In the genomic region with DNA sequence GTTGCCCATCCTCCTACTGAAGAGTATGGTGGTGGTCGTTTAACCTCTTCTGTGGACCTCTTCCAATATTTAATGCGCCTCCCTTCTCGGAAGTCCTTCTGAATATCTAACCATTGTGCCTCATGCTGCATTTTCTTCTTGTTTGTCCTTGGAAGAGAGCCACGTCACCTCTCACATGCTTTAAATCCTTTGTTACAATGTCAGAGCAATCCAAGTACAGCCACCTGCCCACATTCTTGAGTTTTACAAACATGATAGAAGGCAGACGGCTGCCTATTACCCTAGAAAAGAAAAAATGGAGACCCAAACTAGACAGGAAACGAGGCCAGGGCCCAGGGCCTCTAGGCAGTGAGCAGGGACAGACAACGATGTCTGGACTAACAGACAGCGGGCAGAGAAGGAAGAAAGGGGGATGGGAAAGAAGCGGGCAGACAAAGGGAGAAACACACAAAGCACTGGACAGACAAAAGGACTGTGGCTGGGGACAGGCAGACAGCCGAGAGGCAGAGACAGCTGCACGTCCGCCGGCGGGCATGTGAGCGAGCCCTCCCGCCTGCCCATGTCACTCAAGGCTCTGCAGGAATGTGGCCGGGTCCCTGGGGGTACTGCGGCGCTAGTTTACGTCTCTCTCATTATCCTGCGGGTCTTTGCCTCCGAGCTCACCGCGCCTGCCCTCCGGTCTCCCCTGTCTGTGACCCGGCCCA, we compare ENCODE assay signal across 8 mouse cellular contexts. TPM values are rescaled to one million over a fixed set of nuclear protein-coding genes. Genes with fewer than 3 reads are reported as not detected.
A peak's percentile ranks its signal among the peaks of the same experiment; 100 is the strongest.
DNase-seq lines count a peak whose midpoint lies in the region; ATAC-seq and TF ChIP-seq lines count a peak whose summit lies in the region.

No protein-coding gene starts in this region.

- ATAC-seq in kidney, embryonic 14.5 days (ENCODE audit: low FRiP score, low TSS enrichment): no peak
- ATAC-seq in hindbrain, embryonic 16.5 days: no peak

- peak overlapping the region; percentile 52 for H3K4me3 ChIP-seq in kidney, embryonic 14.5 days (ENCODE audit: low read length)
- H3K4me3 ChIP-seq in hindbrain, embryonic 16.5 days (ENCODE audit: low read length): peak overlapping the region; percentile 53
- H3K4me3 ChIP-seq in myocyte: peak overlapping the region; percentile 48

- H3K79me2 ChIP-seq in myocyte (ENCODE audit: control insufficient read depth, insufficient read depth): no peaks in the 10 kb centered on the region

- peak overlapping the region; percentile 39 for H3ac ChIP-seq in myocyte (ENCODE audit: control insufficient read depth, insufficient read length)

- DNase-seq in kidney, postnatal 36 days: no peak
- DNase-seq in embryo, embryonic 10.5 days (ENCODE audit: low spot score): peak; percentile 75
- DNase-seq in adrenal gland, postnatal 36 days: no peak
- DNase-seq in c-Kit-positive CD71-positive TER-119-positive erythroid progenitor cells, embryonic 14.5 days (ENCODE audit: low spot score): no peak
- DNase-seq in left cerebral cortex, postnatal 25 days (ENCODE audit: low spot score in 2 of 2): no peak

- no peaks in the 10 kb centered on the region for H3K36me3 ChIP-seq in kidney, embryonic 14.5 days (ENCODE audit: control insufficient read depth, insufficient read depth, low read length)
- no peaks in the 10 kb centered on the region for H3K36me3 ChIP-seq in hindbrain, embryonic 16.5 days (ENCODE audit: control insufficient read depth, insufficient read depth, low read length)
- no peaks in the 10 kb centered on the region for H3K36me3 ChIP-seq in myocyte (ENCODE audit: control insufficient read depth, insufficient read depth)

- peak overlapping the region; percentile 63 for H3K9ac ChIP-seq in kidney, embryonic 14.5 days (ENCODE audit: low read depth, low read length)
- peak overlapping the region; percentile 67 for H3K9ac ChIP-seq in hindbrain, embryonic 16.5 days (ENCODE audit: low read depth, low read length)

- H3K27ac ChIP-seq in kidney, embryonic 14.5 days (ENCODE audit: low read depth, low read length): peak overlapping the region; percentile 64
- H3K27ac ChIP-seq in hindbrain, embryonic 16.5 days (ENCODE audit: low read depth, low read length): no peak overlapping the region; the same call in 1 of the 2 replicates

- no peaks in the 10 kb centered on the region for H3K9me3 ChIP-seq in kidney, embryonic 14.5 days (ENCODE audit: control insufficient read depth, low read length)
- H3K9me3 ChIP-seq in hindbrain, embryonic 16.5 days (ENCODE audit: control insufficient read depth, low read length): no peaks in the 10 kb centered on the region

- TF ChIP-seq POLR2A in myocyte (IDR thresholded peaks at IDR 0.05; ENCODE audit: insufficient read length, low read depth): peak; percentile 73

- H3K4me2 ChIP-seq in kidney, embryonic 14.5 days (replicated peaks; ENCODE audit: low read depth, low read length): peak overlapping the region; percentile 95
- peak overlapping the region; percentile 97 for H3K4me2 ChIP-seq in hindbrain, embryonic 16.5 days (ENCODE audit: low read length)
- peak overlapping the region; percentile 82 for H3K4me2 ChIP-seq in myocyte (ENCODE audit: low read depth)

- peaks cover 18% of the 10 kb centered on the region for H3K27me3 ChIP-seq in kidney, embryonic 14.5 days (ENCODE audit: control insufficient read depth, insufficient read depth, low read length)
- H3K27me3 ChIP-seq in hindbrain, embryonic 16.5 days (replicated peaks; ENCODE audit: control insufficient read depth, insufficient read depth, low read length): peaks cover 40% of the 10 kb centered on the region
- H3K27me3 ChIP-seq in myocyte (ENCODE audit: control insufficient read depth, insufficient read depth, insufficient read length): no peaks in the 10 kb centered on the region

- intact Hi-C loops in left cerebral cortex, postnatal 25 days (cut with DNase I): no loop called here

- 3% methylated on average over 26 of the region's 26 CpGs for WGBS in kidney, embryonic 14.5 days
- WGBS in hindbrain, embryonic 16.5 days: 2% methylated on average over 26 of the region's 26 CpGs

- H3K4me1 ChIP-seq in kidney, embryonic 14.5 days (ENCODE audit: control insufficient read depth, insufficient read depth, low read length): peaks cover 52% of the 10 kb centered on the region
- peaks cover 20% of the 10 kb centered on the region for H3K4me1 ChIP-seq in hindbrain, embryonic 16.5 days (ENCODE audit: control insufficient read depth, insufficient read depth, low read depth, low read length)

TF ChIP-seq in myocyte, 11 proteins besides CTCF, POLR2A, EP300 and RAD21:
- TF ChIP-seq TCF3 (IDR thresholded peaks at IDR 0.05; ENCODE audit: insufficient read length, low read depth) (peak; percentile 98), E2F4 (IDR thresholded peaks at IDR 0.05; ENCODE audit: insufficient read depth) (no peak), POLR2AphosphoS2 (IDR thresholded peaks at IDR 0.05; ENCODE audit: insufficient read length, low read depth) (peak; percentile 78), MYOG (IDR thresholded peaks at IDR 0.05; ENCODE audit: control insufficient read depth in 1 of 3, insufficient read depth in 1 of 3, insufficient read length in 2 of 3, low read depth in 2 of 3) (peak; percentile 87 to 100 (median 99)), MAX (IDR thresholded peaks at IDR 0.05; ENCODE audit: low read depth) (no peak), SRF (IDR thresholded peaks at IDR 0.05; ENCODE audit: control insufficient read depth, insufficient read length, low read depth) (no peak), CEBPB (IDR thresholded peaks at IDR 0.05; ENCODE audit: insufficient read depth, poor library complexity, severe bottlenecking) (no peak), MYOD1 (IDR thresholded peaks at IDR 0.05; ENCODE audit: control insufficient read depth in 1 of 3, insufficient read length in 2 of 3, low read depth in 2 of 3) (peak; percentile 87 to 100 (median 99)), TCF12 (IDR thresholded peaks at IDR 0.05; ENCODE audit: insufficient read depth, poor library complexity, severe bottlenecking) (peak; percentile 91), USF1 (IDR thresholded peaks at IDR 0.05; ENCODE audit: low read depth) (no peak), REST (IDR thresholded peaks at IDR 0.05; ENCODE audit: insufficient read depth, insufficient read length) (no peak)

RNA-seq across cellular contexts. Expression of gene Smug1, which starts 2.9 kb away (rescaled TPM):
- 11.5 and 19.5 TPM in 2 replicates for polyA plus RNA-seq in kidney, embryonic 14.5 days (2014; fragmentation: Nextera tagmentation; extraction: Ambion mirVana)
- polyA plus RNA-seq in hindbrain, embryonic 16.5 days (2015; fragmentation: Nextera tagmentation; extraction: Ambion mirVana): 25.1 and 29.1 TPM in 2 replicates
- 18.6 TPM for polyA plus RNA-seq in myocyte (2012; fragmentation: generic; extraction: Trizol)
- 10 to 100 TPM; 11.9 to 13.0 TPM for total RNA-seq in adrenal gland, postnatal 36 days (2021)
- 10 to 100 TPM; 19.2 to 20.9 TPM for total RNA-seq in left cerebral cortex, postnatal 25 days (2021)
